Mouse (Mus musculus): ENCODE data around the gene Mov10l1. TPM values are rescaled to one million over a fixed set of nuclear protein-coding genes. Genes with fewer than 3 reads are reported as not detected.

Mov10l1 gene
- polyA plus RNA-seq, 1 experiment from 2014 or later: not detected

DNA sequence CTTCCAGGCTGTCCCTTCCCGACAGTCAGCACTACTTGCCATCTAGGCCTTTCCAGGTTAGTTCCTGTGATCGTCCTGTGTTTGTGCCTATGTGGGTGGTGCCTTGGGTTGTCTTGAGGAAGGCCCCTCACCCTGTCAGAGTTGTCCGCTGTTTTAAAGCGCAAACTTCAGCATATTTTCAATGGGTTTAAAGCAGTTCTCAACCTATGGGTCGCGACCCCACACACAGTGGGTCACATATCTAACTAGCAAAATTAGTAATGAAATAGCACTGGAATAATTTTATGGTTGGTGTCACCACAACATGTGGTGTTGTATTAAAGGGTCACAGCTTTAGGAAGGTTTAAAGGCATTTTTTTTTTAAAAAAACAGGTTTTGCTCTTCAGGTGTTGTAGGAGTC, 27.4 kb upstream of the Mov10l1 start:
- Histone ChIP-seq H3K27ac (ENCODE audit: low read length) (no peak overlapping the region), H3K4me3 (ENCODE audit: low read depth, low read length) (no peak overlapping the region), H3K27me3 (ENCODE audit: control insufficient read depth, insufficient read depth, low read depth, low read length) (peaks cover 5% of the 10 kb centered on the region; the same call in 1 of the 2 replicates), H3K9ac (ENCODE audit: low read depth, low read length) (no peak overlapping the region), H3K4me1 (ENCODE audit: control insufficient read depth, insufficient read depth, low read length) (peaks cover 8% of the 10 kb centered on the region; the same call in 1 of the 2 replicates), H3K9me3 (replicated peaks; ENCODE audit: control insufficient read depth, low read length, poor library complexity, severe bottlenecking) (no peaks in the 10 kb centered on the region), H3K36me3 (ENCODE audit: control insufficient read depth, insufficient read depth, low read length) (no peaks in the 10 kb centered on the region), H3K4me2 (ENCODE audit: low read length) (no peak overlapping the region)
- no peak for ATAC-seq
- WGBS: 85% methylated on average over 6 of the region's 6 CpGs

DNA sequence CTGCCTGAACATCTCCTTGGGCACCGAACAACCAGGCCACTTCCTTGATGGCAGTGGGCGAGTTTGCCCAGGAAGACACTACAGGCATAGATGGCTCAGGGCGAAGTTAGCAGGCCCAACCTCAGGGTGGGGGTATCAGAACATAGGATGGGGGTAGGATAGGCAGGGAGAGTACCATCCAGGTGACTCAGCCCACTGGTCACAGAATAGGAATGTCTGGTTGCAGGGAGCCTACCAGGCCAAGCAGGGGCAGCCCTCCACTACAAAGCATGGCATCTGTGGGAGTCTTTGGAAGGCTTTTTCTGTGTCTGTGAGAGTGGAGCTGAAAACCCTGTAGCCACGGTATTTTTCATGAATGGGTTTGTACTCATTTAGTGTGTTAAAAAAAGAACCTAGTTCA, 25.2 kb upstream of the Mov10l1 start:
- WGBS: 96% methylated on average over 4 of the region's 4 CpGs
- no peak for ATAC-seq
- H3K27ac ChIP-seq (ENCODE audit: low read length): no peak overlapping the region
- no peak overlapping the region for H3K9ac ChIP-seq (ENCODE audit: low read depth, low read length)
- H3K9me3 ChIP-seq (replicated peaks; ENCODE audit: control insufficient read depth, low read length, poor library complexity, severe bottlenecking): no peaks in the 10 kb centered on the region
- peaks cover 5% of the 10 kb centered on the region; the same call in 1 of the 2 replicates for H3K27me3 ChIP-seq (ENCODE audit: control insufficient read depth, insufficient read depth, low read depth, low read length)
- H3K36me3 ChIP-seq (ENCODE audit: control insufficient read depth, insufficient read depth, low read length): no peaks in the 10 kb centered on the region
- H3K4me1 ChIP-seq (ENCODE audit: control insufficient read depth, insufficient read depth, low read length): peaks cover 8% of the 10 kb centered on the region; the same call in 1 of the 2 replicates
- H3K4me3 ChIP-seq (ENCODE audit: low read depth, low read length): no peak overlapping the region
- H3K4me2 ChIP-seq (ENCODE audit: low read length): no peak overlapping the region

DNA sequence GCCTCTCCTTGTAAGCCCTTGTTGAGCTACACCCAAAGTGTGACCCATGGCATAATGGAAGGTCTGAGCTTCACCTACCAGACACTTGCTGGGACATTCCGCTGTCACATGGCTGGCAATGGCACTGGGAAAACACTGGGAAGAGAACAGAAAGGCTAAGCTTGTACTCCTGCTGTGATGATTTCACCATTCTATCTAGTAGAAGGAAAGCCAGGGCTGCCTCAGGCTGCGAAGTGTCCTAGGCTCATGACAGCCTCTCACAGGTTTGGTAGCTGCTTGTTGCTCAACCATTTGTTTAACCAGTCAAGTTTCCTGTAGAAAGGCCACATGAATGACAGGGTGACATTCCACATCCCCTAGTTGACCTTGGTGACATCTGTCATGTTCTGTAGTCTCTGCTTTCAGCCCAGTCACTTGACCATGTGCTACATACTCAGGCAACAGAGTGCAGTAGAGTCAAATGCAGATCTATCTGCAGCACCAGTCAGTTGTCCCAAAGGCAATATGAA, 18.6 kb upstream of the Mov10l1 start:
- 87% methylated on average over 2 of the region's 2 CpGs for WGBS
- H3K4me3 ChIP-seq (ENCODE audit: low read depth, low read length): no peak overlapping the region
- no peaks in the 10 kb centered on the region for H3K4me1 ChIP-seq (ENCODE audit: control insufficient read depth, insufficient read depth, low read length)
- no peaks in the 10 kb centered on the region for H3K27me3 ChIP-seq (ENCODE audit: control insufficient read depth, insufficient read depth, low read depth, low read length)
- H3K4me2 ChIP-seq (ENCODE audit: low read length): no peak overlapping the region
- no peak overlapping the region for H3K9ac ChIP-seq (ENCODE audit: low read depth, low read length)
- no peak for ATAC-seq
- H3K36me3 ChIP-seq (ENCODE audit: control insufficient read depth, insufficient read depth, low read length): no peaks in the 10 kb centered on the region
- no peaks in the 10 kb centered on the region for H3K9me3 ChIP-seq (replicated peaks; ENCODE audit: control insufficient read depth, low read length, poor library complexity, severe bottlenecking)
- no peak overlapping the region for H3K27ac ChIP-seq (ENCODE audit: low read length)

DNA sequence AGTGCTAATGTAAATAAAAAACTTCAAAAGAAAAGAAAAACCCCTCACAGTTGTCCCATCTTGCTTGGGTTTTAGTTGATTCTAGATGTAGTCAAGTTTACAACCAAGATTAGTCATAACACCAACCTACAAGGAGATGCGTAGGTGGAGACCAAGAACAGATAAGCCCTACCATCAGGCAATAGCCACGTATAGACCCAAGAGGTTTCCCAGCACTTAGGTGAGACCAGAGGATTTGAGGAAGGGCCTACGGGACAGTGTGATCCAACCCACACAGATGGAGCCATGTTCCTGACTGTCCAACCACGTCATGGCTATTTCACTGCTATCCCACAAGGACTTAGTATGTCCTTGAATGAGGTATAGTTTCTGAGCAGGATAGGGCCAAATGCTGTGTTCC, 10.4 kb upstream of the Mov10l1 start:
- no peak overlapping the region for H3K27ac ChIP-seq (ENCODE audit: low read length)
- no peak overlapping the region for H3K9ac ChIP-seq (ENCODE audit: low read depth, low read length)
- ATAC-seq: no peak
- no peak overlapping the region for H3K4me2 ChIP-seq (ENCODE audit: low read length)
- no peaks in the 10 kb centered on the region for H3K27me3 ChIP-seq (ENCODE audit: control insufficient read depth, insufficient read depth, low read depth, low read length)
- WGBS: 96% methylated on average over 4 of the region's 4 CpGs
- H3K4me1 ChIP-seq (ENCODE audit: control insufficient read depth, insufficient read depth, low read length): no peaks in the 10 kb centered on the region
- H3K9me3 ChIP-seq (replicated peaks; ENCODE audit: control insufficient read depth, low read length, poor library complexity, severe bottlenecking): no peaks in the 10 kb centered on the region
- H3K36me3 ChIP-seq (ENCODE audit: control insufficient read depth, insufficient read depth, low read length): no peaks in the 10 kb centered on the region
- H3K4me3 ChIP-seq (ENCODE audit: low read depth, low read length): no peak overlapping the region

DNA sequence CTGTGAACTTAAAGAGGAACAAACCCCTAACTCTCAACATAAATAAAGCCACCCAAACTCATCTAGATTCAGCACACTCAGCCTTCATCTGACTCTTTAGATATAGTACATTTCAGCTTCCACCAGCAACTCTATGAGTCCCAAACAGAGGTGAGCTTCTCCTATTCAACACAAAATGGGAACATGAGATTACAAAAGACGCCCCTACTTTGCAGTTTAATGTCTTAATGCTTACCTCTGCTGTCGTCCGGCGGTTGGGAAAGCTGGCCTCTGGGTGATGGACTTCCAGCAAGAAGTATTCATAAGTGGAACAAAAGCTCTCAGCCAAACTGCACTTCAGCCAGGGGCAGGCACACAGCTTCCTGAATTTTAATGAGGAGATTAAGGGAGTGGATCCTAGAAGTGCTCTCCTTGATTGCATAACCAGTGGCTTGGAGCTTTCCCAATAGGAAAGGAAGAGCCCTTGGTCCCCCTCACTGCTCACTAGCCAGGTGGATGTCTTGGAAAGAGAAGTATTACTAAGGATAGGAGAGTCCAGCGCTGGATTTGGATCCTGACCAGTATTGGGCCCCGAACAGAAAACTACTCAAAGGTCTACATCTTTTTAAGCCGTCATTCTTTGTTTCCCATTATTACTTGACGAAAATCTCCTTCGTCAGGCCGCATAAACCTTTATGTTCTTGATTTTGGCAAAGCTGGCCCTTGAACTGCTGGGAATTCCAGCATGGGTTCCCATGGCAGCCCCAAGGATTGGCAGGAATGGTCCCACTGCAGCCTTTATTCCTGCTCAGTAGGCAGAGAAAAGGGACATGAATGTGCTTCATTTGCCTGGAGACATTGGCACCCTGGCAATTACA, 4.2 kb upstream of the Mov10l1 start, which contains the start of gene Mlc1:
Gene Mlc1, minus strand, starts transcription at position 727 of the 857 bp plus-strand sequence.
- H3K36me3 ChIP-seq (ENCODE audit: control insufficient read depth, insufficient read depth, low read length): no peaks in the 10 kb centered on the region
- no peak within 1 kb of the TSS; the same call in 1 of the 2 replicates for H3K4me3 ChIP-seq (ENCODE audit: low read depth, low read length)
- ATAC-seq: peak; percentile 91
- WGBS: 10% methylated on average over 10 of the region's 10 CpGs
- H3K27ac ChIP-seq (ENCODE audit: low read length): peak within 1 kb of the TSS; percentile 47
- H3K27me3 ChIP-seq (ENCODE audit: control insufficient read depth, insufficient read depth, low read depth, low read length): no peaks in the 10 kb centered on the region
- H3K4me2 ChIP-seq (ENCODE audit: low read length): no peak within 1 kb of the TSS; the same call in 1 of the 2 replicates
- H3K9me3 ChIP-seq (replicated peaks; ENCODE audit: control insufficient read depth, low read length, poor library complexity, severe bottlenecking): no peaks in the 10 kb centered on the region
- no peak within 1 kb of the TSS for H3K9ac ChIP-seq (ENCODE audit: low read depth, low read length)
- H3K4me1 ChIP-seq (ENCODE audit: control insufficient read depth, insufficient read depth, low read length): no peaks in the 10 kb centered on the region

DNA sequence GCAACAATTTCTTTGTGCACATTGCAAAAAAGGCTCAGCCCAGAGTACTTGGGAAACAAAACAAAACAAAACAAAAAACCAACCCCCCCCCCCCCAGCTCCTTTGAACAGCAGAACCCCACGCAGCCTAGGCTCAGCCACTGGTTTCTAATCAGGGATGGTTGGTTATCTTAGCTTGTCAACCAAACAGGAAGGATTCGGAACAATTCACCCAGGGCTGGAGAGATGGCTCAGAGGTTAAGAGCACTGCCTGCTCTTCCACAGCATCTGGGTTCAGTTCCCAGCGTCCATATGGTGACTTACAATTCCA, 3.6 kb upstream of the Mov10l1 start:
- Histone ChIP-seq H3K4me1 (ENCODE audit: control insufficient read depth, insufficient read depth, low read length) (no peaks in the 10 kb centered on the region), H3K4me3 (ENCODE audit: low read depth, low read length) (no peak overlapping the region), H3K27ac (ENCODE audit: low read length) (no peak overlapping the region; the same call in none of the 2 replicates), H3K4me2 (ENCODE audit: low read length) (no peak overlapping the region), H3K9ac (ENCODE audit: low read depth, low read length) (no peak overlapping the region), H3K27me3 (ENCODE audit: control insufficient read depth, insufficient read depth, low read depth, low read length) (no peaks in the 10 kb centered on the region), H3K36me3 (ENCODE audit: control insufficient read depth, insufficient read depth, low read length) (no peaks in the 10 kb centered on the region), H3K9me3 (replicated peaks; ENCODE audit: control insufficient read depth, low read length, poor library complexity, severe bottlenecking) (no peaks in the 10 kb centered on the region)
- peak; percentile 81; the same call in 1 of the 2 replicates for ATAC-seq
- WGBS: 5% methylated on average over 3 of the region's 3 CpGs

DNA sequence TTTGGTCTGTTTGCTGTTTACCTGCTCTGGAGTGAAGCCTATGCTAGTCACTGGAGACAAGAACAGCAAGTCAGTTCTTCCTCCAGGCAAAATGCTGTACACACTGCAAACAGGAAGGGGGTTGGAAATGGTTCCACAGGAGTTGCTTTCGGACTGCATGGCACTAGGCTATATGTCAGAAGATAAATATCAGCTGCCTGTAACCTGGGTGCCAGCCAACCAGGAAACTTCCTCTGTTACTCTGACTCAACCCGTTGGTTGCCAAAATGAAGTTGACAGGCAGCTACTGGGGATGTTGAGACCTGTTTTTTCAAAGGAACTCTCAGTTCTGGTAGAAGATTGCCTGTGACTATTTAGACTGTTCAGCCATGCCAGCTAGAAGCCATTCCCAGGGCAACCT, 6.5 kb downstream of the Mov10l1 start:
- ATAC-seq: no peak
- Histone ChIP-seq H3K4me1 (ENCODE audit: control insufficient read depth, insufficient read depth, low read length) (no peaks in the 10 kb centered on the region), H3K4me3 (ENCODE audit: low read depth, low read length) (no peak overlapping the region), H3K36me3 (ENCODE audit: control insufficient read depth, insufficient read depth, low read length) (no peaks in the 10 kb centered on the region), H3K4me2 (ENCODE audit: low read length) (no peak overlapping the region), H3K9me3 (replicated peaks; ENCODE audit: control insufficient read depth, low read length, poor library complexity, severe bottlenecking) (no peaks in the 10 kb centered on the region), H3K27me3 (ENCODE audit: control insufficient read depth, insufficient read depth, low read depth, low read length) (no peaks in the 10 kb centered on the region), H3K9ac (ENCODE audit: low read depth, low read length) (no peak overlapping the region), H3K27ac (ENCODE audit: low read length) (no peak overlapping the region)
- WGBS: 84% methylated on average over 2 of the region's 2 CpGs

DNA sequence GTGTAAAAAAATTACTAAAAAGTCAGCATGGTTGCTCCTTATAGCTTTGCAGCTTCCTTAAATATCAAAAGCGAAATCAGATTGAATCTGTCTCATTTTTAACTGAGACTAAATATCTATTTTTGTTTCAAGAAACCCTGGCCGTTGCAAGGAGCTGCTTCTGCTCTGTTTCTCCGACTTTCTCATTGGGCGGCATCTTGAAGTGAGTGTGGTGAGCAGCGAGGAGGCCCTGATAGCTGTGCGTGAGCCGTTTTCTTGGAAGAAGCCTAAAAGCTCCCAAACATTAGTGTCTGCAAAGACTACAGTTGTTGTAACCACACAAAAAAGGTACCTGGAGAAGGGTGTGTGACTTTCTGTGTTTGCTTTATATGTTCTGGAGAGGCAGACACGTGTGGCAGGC, 15.9 kb downstream of the Mov10l1 start:
- Histone ChIP-seq H3K4me2 (ENCODE audit: low read length) (no peak overlapping the region), H3K4me3 (ENCODE audit: low read depth, low read length) (no peak overlapping the region), H3K36me3 (ENCODE audit: control insufficient read depth, insufficient read depth, low read length) (no peaks in the 10 kb centered on the region), H3K9ac (ENCODE audit: low read depth, low read length) (no peak overlapping the region), H3K27me3 (ENCODE audit: control insufficient read depth, insufficient read depth, low read depth, low read length) (no peaks in the 10 kb centered on the region), H3K4me1 (ENCODE audit: control insufficient read depth, insufficient read depth, low read length) (no peaks in the 10 kb centered on the region), H3K9me3 (replicated peaks; ENCODE audit: control insufficient read depth, low read length, poor library complexity, severe bottlenecking) (no peaks in the 10 kb centered on the region), H3K27ac (ENCODE audit: low read length) (no peak overlapping the region)
- no peak for ATAC-seq
- 81% methylated on average over 8 of the region's 8 CpGs for WGBS

DNA sequence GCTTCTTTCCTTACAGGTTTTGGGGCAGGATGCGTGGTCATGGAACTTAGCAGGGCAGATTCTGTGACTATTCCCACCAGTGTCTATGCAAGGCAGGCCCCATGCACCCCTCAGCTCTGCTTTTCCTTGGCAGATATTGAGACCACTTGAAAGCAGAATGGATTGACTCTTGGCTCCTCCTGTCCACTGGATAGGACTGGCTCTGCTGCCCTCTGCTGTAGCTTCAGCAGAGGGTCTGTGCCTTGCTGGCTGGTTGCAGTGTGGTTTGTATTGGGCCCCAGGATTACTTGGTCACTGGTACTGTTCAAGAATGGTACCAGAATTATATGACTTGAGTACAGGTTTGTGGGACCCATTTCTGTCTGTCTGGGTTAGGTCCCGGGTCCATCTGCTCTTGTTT, 16.4 kb downstream of the Mov10l1 start:
- H3K36me3 ChIP-seq (ENCODE audit: control insufficient read depth, insufficient read depth, low read length): no peaks in the 10 kb centered on the region
- no peaks in the 10 kb centered on the region for H3K4me1 ChIP-seq (ENCODE audit: control insufficient read depth, insufficient read depth, low read length)
- no peak overlapping the region for H3K9ac ChIP-seq (ENCODE audit: low read depth, low read length)
- ATAC-seq: no peak
- no peak overlapping the region for H3K4me3 ChIP-seq (ENCODE audit: low read depth, low read length)
- H3K4me2 ChIP-seq (ENCODE audit: low read length): no peak overlapping the region
- no peak overlapping the region for H3K27ac ChIP-seq (ENCODE audit: low read length)
- no peaks in the 10 kb centered on the region for H3K27me3 ChIP-seq (ENCODE audit: control insufficient read depth, insufficient read depth, low read depth, low read length)
- 73% methylated on average over 2 of the region's 2 CpGs for WGBS
- no peaks in the 10 kb centered on the region for H3K9me3 ChIP-seq (replicated peaks; ENCODE audit: control insufficient read depth, low read length, poor library complexity, severe bottlenecking)

Data from midbrain, embryonic 16.5 days (tissue).